Mouse (Mus musculus): ENCODE results near the gene Gps2.

The Gps2 gene

GRCm38 (mm10) chr11:69913554-69914371 is at the start of gene Gps2:
Gene Gps2, plus strand, starts transcription at chr11:69913888.
- DNase-seq = peak; percentile 88

GRCm38 (mm10) chr11:69864138-69864860 is 49.4 kb upstream of the Gps2 start:
- no peak for DNase-seq

DNA sequence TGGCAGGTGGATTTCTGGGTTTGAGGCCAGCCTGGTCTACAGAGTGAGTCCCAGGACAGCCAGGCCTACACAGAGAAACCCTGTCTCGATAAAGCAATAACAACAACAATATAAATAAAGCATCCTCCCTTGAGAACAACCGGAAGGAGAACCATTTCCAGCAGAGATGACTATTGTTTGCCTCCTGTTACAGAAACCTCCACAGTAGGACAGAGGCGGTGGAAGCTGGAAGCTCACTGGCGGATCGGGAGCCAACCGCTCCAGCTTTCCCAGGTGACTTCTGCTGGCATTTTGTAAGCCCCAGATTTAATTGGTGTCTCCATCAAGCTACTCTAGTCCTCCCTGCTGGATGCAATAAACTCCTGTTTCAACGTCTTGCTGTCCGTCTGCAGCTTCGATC is 48.1 kb upstream of the Gps2 start:
- DNase-seq = no peak

DNA sequence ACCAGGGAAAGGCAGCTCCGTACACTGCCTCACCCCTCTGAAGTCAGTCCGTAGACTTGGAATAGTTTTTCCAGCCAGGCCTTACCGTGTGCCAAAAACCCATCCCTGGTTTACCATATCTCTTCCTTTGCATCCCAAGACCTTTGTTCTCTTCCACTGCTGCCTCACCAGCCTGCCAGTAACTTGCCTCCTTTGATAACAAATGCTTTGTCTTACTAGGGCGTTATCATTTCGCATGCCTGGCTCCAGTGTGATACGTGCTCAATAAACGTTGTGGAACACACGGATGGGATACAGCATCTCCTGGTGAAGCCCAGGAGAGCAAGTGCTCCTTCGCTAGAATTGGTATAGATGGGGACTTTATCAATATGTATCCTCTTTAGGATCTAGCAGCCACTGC is 46.4 kb upstream of the Gps2 start:
- DNase-seq = no peak

DNA sequence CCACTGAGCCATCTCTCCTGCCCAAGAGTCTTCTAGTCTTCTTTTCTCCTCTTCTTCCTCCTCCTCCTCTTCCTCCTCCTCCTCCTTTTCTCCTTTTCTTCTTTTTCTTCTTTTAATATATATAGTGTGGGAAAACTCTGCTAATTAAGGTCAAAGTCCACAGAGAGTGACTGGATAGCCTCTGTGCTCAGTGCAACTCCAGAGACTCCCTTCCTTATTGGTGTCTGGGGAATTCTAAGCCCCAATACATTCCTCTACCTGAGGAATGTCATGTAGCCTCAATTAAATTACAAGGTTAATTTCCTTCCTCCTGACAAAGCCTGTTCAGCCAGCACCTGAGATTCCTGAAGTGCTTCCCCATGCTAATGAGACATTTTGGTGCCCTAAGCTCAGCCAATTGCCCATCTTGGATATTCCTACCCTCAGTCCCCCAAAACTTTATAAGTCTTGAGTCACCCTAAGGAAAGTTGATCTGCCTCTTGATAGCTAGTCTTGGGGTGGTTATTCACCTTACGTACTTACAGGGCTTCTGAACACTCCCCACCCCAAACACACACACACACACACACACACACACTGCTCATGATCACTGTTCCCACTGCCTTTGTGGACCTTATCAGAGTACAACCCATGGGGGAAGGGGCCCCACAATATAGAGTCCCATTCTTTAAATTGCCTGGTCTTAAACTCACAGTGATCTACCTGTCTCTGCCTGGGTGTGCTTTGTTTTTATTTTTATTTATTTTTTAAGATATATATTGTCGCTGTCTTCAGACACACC is 43.2 kb upstream of the Gps2 start:
- DNase-seq = no peak

GRCm38 (mm10) chr11:69871822-69872221 is 41.9 kb upstream of the Gps2 start:
- DNase-seq = no peak

- no peak for DNase-seq
Measured at GRCm38 (mm10) chr11:69872451-69872850, 41.2 kb upstream of the Gps2 start.

DNA sequence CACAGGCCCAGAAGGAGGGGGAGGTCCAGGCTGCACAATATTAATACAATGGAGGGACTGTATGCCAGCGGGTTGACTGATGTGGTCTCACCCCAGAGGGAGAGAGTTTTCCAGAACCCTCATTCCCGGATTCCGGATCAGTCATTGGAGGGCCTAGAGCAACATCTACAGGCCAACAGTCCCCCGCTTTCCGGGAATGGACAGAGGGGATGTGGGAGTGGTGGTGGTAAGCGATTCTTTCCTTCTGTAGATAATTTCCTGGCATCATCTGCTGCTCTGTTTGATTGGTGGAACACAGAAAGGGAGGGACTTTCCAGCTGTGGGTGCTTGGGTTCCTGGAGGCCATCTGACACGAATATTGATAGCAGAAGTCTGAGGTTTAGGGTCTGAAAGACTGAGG is 37.5 kb upstream of the Gps2 start:
- no peak for DNase-seq

DNA sequence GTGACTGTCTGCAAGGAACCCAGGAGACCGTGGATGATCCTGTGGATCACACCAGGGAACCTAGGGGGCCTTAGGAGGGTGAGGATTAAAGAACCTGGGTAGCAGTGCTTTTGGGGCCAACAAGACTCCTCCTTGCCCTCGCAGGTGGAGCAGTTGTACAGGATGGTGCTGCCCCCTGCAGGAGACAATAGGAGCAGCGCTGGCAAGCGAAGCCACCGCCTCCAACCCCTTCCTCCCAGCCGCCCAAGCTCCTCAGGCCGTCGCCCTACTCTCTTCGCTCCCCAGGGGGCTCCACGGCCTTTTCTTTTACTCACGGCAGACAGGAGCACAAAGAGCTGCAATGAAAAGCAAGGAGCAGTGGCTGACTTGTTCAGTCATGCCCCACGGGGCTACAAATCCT is 36.8 kb upstream of the Gps2 start:
- peak; percentile 79 for DNase-seq

- no peak for DNase-seq
Measured at GRCm38 (mm10) chr11:69877878-69878277, 35.8 kb upstream of the Gps2 start, which contains the start of gene Tmem95. Gene Tmem95, minus strand, starts transcription at chr11:69878018.

- no peak for DNase-seq
Measured at GRCm38 (mm10) chr11:69878399-69878798, 35.3 kb upstream of the Gps2 start.

DNA sequence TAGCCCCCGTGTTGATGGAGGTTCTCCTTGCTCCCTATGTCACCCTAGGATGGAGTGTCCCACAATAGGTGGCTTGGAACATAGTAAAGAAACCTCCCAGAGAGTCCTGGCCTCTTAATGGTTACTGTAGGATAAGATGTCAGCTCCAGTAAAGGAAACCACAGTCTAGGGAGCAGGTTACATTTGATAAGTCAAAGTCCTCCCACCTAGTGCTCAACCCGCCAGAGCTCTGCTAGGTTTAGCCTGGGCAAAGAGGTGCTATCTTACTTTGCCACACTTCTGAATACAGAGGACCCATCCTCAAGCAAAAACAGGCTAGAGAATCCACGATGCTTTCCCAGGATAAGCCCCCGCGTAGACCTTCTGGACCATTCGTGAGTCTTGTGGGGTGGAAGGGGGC is 34.7 kb upstream of the Gps2 start:
- DNase-seq = no peak

- no peak for DNase-seq
Measured at GRCm38 (mm10) chr11:69879711-69880110, 34.0 kb upstream of the Gps2 start.

GRCm38 (mm10) chr11:69880506-69880852 is 33.2 kb upstream of the Gps2 start:
- peak; percentile 36 for DNase-seq

- DNase-seq = peak; percentile 66
Measured at GRCm38 (mm10) chr11:69880853-69881603, 32.7 kb upstream of the Gps2 start, which contains the start of gene Kctd11. Gene Kctd11, minus strand, starts transcription at chr11:69881406.

DNA sequence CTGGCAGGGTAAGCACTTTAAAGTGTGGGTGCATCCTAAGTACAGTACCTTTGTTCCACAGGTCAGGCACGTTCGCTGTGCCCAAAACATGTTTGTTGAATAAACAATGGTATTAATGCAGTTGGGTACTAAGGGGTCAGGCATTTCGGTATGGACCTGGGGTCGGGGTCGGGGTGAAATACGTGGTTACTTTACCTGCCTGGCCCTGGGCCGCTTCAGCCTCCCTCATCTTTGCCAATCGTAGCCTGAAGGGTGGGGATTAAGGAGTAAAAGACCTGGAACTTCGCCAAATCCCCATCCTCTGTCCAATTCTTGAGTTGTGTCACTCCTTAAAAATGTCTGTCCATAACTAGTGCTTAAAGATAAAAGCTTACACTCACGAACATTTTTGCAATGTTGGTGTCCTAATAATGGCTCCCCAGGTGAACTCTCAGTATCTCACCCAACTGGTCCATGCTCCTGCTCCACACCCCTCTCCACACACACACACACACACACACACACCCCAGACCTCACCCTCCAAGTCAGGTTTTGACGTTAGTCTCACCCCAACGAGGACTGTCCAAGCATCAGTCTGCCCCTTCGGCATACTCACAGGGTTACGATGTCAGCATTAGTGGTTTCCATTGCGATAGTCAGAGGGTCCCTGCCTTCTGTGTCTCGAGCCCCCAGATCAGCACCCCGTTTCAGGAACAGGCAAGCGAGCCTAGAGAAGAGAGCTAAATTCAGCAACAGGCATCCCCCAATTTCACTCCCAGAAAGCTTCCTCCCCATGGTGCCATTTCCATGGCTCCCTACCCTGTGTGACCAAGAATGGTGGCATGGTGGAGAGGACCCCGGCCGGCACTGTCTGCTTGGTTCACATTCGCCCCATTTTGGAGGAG is 31.7 kb upstream of the Gps2 start:
- DNase-seq = no peak

DNA sequence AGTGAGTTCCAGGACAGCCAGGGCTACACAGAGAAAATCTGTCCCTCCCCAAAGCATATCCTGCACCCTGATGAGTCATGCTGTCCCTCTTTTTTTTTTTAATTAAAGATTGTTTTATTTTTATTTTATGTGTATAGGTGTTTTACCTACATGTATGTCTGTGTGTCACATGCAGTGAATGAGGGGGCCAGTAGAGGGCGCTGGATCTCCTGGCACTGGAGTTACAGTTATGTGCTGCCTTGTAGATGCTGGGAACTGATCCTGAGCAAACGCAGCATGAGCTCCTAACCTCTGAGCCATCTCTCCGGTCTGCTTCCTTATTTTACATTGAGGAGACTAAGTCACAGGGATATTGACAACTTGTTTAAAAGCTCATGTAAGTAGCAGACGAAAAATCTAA is 30.6 kb upstream of the Gps2 start:
- no peak for DNase-seq

DNA sequence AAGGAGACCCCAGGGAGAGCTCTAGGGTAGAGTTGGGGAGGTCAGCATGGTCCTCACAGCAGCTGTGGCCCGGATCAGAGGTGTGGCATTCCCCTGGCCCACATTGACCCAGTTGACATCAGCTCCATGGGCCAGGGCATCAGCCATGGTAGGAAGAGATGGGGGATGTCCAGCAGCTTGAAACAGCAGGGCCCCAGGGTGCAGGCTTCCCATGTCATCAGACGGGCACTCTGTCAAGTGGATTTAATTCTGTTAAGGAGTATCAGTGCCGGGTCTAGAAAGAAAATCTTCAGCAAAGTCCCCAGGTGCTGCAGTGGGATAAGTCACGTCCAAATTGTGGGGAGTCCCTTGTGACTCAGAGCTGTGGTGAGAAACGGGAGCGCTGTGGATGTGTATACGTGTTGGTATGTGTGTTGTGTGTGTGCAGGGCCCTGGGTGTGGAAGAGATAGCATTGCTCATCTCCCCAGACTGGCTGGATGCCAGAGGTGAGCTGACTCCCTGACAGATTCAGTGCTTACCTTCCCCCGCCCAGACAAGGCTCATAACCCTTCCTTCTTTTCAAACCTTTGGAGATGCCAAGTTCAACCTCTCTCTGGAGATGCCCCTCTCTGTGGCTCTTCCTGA is 30.0 kb upstream of the Gps2 start:
- no peak for DNase-seq

GRCm38 (mm10) chr11:69884240-69884639 is 29.4 kb upstream of the Gps2 start:
- DNase-seq = no peak

DNA sequence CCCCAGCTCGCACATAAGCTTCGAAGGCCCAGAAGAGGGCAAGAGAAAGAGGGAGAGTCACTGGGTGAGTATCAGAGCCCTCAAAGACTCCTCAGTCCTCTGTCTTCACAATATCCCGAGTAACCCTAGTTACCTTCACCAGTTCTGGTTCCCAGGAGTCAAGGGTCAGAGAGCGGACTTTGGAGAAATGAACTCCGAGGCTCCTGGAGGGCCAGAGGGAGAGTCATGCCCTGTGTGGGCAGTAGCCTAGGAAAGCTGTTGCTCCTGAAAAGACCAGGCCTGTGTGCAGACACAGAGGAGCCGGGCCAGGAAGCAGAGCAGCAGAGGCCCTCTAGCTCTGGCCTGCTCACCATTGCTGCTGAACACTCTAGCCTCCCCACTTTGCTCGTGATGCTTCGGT is 29.0 kb upstream of the Gps2 start:
- no peak for DNase-seq

Data from cerebellum, adult 11 months (tissue).